Mouse (Mus musculus) kidney, adult 2 months (tissue): ENCODE results near the gene Fgfr3. TPM values are rescaled to one million over a fixed set of nuclear protein-coding genes. Genes with fewer than 3 reads are reported as not detected.

Source experiments
- DNase-seq: peaks from one replicate; pipeline ENCODE4 v3.0.0; 2021
- H3K27ac ChIP-seq: fragments of 200-500 bp; 2 replicates; pipeline ENCODE4 v1.5.1; 2012; ENCODE audit warnings: low read depth, low read length, control low read depth, inconsistent platforms; ENCODE audit not compliant: insufficient read depth
- H3K27me3 ChIP-seq: fragments of 200-500 bp; replicated peaks from 2 replicates; pipeline ENCODE4 v1.6.1; 2012; ENCODE audit warnings: mild to moderate bottlenecking, moderate library complexity, low read length, inconsistent platforms; ENCODE audit not compliant: control insufficient read depth, insufficient read depth
- H3K36me3 ChIP-seq: fragments of 200-500 bp; 2 replicates; pipeline ENCODE4 v1.6.1; 2012; ENCODE audit warnings: mild to moderate bottlenecking, moderate library complexity, low read length, inconsistent platforms; ENCODE audit not compliant: control insufficient read depth, insufficient read depth
- H3K4me1 ChIP-seq: fragments of 200-500 bp; 2 replicates; pipeline ENCODE4 v1.6.1; 2011; ENCODE audit warnings: low read length; ENCODE audit not compliant: control insufficient read depth, insufficient read depth
- H3K4me3 ChIP-seq: fragments of 200-500 bp; 2 replicates; pipeline ENCODE4 v1.5.1; 2011; ENCODE audit warnings: mild to moderate bottlenecking, low read depth, low read length, control low read depth; ENCODE audit not compliant: insufficient read depth
- CTCF ChIP-seq: fragments of 200-500 bp; conservative IDR thresholded peaks from 2 replicates; pipeline ENCODE4 v1.5.1; 2011; ENCODE audit warnings: low read depth, mild to moderate bottlenecking, control low read depth, low read length, moderate library complexity, mixed read lengths; ENCODE audit not compliant: insufficient read depth, insufficient read length
- POLR2A ChIP-seq: fragments of 200-500 bp; IDR thresholded peaks from one replicate; pipeline ENCODE4 v1.6.1; 2011; ENCODE audit warnings: low read depth, low read length, control low read depth
- WGBS: fragments of 180-500 bp; shearing (Covaris S2); methylation state at CpG from one replicate; pipeline ENCODE4 v1.1.7; 2018; 5-methylcytosine and 5-hydroxymethylcytosine counted together
- polyA plus RNA-seq: library from polyadenylated mRNA; depleted of rRNA; stranded (reverse); fragments of >200 nt; gene quantifications from 2 replicates; pipeline ENCODE4 v1.2.3, GENCODE M21; 2012

Gene Fgfr3
- polyA plus RNA-seq, 1 experiment: 63.7 TPM

GRCm38 (mm10) chr5:33709037-33709436 lies 12.4 kb upstream of the Fgfr3 start:
- H3K4me3 ChIP-seq: no peak overlapping the region
- DNase-seq: no peak
- WGBS: 86% methylated on average over 2 of the region's 2 CpGs
- TF ChIP-seq POLR2A (no peak), CTCF (no peak)
- no peaks in the 10 kb centered on the region for H3K36me3 ChIP-seq
- no peak overlapping the region for H3K27ac ChIP-seq
- peaks cover 13% of the 10 kb centered on the region; the same call in 1 of the 2 replicates for H3K4me1 ChIP-seq
- H3K27me3 ChIP-seq: no peaks in the 10 kb centered on the region

DNA sequence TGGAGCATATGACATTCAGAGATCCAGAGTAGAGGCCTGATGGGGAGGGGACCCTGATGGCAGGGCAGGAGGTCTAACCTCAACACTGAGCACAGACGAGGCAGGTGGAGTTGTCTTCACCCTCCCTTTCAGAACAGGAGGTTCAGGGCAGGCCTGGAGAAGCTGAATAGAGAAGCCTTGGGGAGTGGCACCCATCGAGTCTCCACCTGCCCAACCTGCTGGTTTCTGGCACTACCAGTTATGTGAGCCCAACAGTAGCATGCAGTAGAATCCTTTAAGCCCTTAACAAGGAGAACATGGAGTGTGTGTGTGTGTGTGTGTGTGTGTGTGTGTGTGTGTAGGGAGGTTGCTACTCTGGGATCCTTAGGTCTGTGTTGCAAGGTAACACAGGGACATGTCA lies 8.9 kb upstream of the Fgfr3 start:
- Histone ChIP-seq H3K27me3 (no peaks in the 10 kb centered on the region), H3K4me3 (no peak overlapping the region), H3K4me1 (no peaks in the 10 kb centered on the region), H3K36me3 (no peaks in the 10 kb centered on the region), H3K27ac (no peak overlapping the region)
- 82% methylated on average over 2 of the region's 2 CpGs for WGBS
- no peak for DNase-seq
- no peak for TF ChIP-seq CTCF
- no peak for TF ChIP-seq POLR2A

DNA sequence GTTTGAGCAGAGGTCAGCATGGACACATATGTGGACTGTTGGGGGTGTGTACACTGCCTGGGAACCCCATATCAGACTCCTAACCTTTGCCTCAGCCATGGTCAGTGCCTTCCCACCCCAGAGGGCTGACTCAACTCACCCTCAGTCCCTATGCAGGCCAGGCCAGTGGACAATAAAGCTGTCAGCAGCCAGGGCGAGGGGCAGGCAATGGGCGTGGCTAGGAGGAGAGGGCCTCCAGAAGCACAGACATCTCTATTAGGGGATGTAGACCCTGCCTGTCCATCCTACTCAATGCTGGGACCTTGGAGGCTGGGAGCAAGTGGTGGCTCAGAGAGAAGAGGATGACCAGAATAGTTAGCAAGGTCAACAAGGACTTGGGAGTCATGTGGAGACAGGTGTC lies 6.3 kb upstream of the Fgfr3 start:
- 59% methylated on average over 2 of the region's 2 CpGs for WGBS
- DNase-seq: no peak
- no peaks in the 10 kb centered on the region for H3K36me3 ChIP-seq
- H3K4me1 ChIP-seq: no peaks in the 10 kb centered on the region
- no peak overlapping the region for H3K27ac ChIP-seq
- H3K27me3 ChIP-seq: no peaks in the 10 kb centered on the region
- TF ChIP-seq POLR2A (no peak), CTCF (no peak)
- no peak overlapping the region for H3K4me3 ChIP-seq

GRCm38 (mm10) chr5:33716467-33716866 lies 5.0 kb upstream of the Fgfr3 start:
- no peaks in the 10 kb centered on the region for H3K27me3 ChIP-seq
- DNase-seq: no peak

DNA sequence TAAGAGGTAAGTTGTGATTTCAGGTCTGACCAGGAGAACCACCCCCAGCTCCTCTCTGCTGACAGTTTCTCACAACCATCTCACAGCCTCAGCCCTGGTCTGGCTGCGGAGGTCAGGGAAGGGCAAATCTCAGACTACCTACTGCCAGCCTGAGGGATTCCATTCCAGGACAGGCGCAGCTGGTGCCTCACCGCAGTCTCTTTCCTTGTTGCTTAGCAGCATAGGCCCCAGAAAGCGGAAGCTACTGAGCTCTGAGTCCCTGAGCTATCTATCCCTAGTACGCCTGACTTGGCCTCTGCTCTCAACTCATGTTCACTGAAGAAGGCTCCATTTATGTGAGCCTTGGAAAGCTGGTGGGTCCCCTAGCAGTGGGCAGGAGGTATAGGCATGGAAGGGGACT lies 3.0 kb upstream of the Fgfr3 start:
- Histone ChIP-seq H3K36me3 (no peaks in the 10 kb centered on the region), H3K4me3 (no peak overlapping the region), H3K4me1 (peaks cover 3% of the 10 kb centered on the region; the same call in 1 of the 2 replicates), H3K27ac (no peak overlapping the region), H3K27me3 (no peaks in the 10 kb centered on the region)
- no peak for DNase-seq
- 96% methylated on average over 5 of the region's 5 CpGs for WGBS
- TF ChIP-seq POLR2A: no peak
- no peak for TF ChIP-seq CTCF

More at GRCm38 (mm10) chr5:33716467-33716866, 5.0 kb upstream of the Fgfr3 start:
- H3K36me3 ChIP-seq: no peaks in the 10 kb centered on the region
- no peak overlapping the region for H3K27ac ChIP-seq
- 89% methylated on average over 6 of the region's 6 CpGs for WGBS
- H3K4me3 ChIP-seq: no peak overlapping the region
- H3K4me1 ChIP-seq: peaks cover 3% of the 10 kb centered on the region; the same call in 1 of the 2 replicates
- no peak for TF ChIP-seq POLR2A

DNA sequence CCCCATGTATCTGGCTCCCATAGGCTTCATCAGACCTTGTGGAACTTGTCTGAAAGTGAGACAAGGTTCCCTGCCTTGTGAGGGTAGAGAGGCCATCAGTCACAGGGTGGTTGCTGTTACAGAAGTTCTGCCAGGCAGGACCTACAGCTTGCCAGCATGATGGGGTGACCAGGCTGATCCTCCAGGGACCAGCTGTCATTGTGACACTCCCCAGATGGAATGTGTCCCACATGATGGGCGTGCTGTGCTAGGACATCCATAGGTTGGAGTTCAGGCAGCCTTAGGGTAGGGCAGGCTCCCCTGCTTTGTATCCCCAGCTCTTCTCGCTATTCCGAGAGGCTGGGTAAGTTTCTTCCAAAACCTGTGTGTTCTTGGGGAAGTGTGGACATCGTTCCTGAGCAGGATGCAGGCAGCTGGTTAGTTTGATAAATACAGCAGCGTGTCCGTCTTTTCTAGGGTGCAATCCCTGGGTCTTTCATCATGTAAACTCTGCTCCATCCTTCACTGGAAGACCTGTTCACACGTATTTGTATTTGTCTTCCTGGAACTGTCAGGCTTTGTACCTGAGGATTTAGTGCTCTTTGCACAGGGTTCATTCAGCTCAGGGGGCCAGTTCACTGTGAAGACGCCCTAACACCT lies 503 bp upstream of the Fgfr3 start:
- 26% methylated on average over 8 of the region's 8 CpGs for WGBS
- Histone ChIP-seq H3K27me3 (no peaks in the 10 kb centered on the region), H3K27ac (no peak overlapping the region), H3K4me1 (peaks cover 8% of the 10 kb centered on the region), H3K4me3 (peak overlapping the region; percentile 88), H3K36me3 (no peaks in the 10 kb centered on the region)
- TF ChIP-seq POLR2A (no peak), CTCF (no peak)
- no peak for DNase-seq

DNA sequence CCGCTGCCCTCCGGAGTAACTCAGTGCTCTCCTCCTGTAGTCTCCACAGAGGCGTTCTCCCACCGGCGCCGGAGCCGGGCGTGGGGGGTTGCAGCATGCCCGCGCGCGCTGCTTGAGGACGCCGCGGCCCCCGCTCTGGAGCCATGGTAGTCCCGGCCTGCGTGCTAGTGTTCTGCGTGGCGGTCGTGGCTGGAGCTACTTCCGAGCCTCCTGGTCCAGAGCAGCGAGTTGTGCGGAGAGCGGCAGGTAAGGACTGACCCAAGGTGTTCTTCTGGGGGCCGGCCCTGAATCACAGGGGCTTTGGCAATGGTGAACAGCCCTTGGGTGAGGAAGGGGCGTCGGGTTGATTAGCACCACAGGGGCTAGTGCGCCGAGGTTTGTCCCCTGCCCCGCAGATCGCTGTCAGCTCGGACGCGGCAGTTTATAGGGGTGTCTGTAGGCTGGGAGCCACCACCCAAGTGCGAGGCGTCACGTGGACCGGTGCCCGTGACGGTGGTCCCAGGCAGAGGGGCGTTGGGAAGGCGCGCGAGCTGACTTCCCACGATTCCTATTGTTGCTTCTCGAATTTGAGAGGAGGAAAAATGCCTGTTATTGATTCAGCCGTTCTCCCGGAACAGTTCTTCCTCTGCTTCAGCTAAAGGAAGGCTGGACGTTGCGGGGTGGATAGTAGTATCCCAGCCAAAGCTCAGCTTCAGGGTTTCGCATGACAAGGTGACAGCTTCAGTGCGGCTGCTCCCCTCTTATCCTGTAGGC lies 968 bp downstream of the Fgfr3 start:
- whole genome bisulfite sequencing: 1% methylated on average over 53 of the region's 53 CpGs
- no peaks in the 10 kb centered on the region for H3K36me3 ChIP-seq
- no peaks in the 10 kb centered on the region for H3K27me3 ChIP-seq
- peak overlapping the region; percentile 96 for H3K27ac ChIP-seq
- H3K4me1 ChIP-seq: peaks cover 21% of the 10 kb centered on the region
- peak overlapping the region; percentile 88 for H3K4me3 ChIP-seq
- no peak for DNase-seq
- no peak for TF ChIP-seq POLR2A
- no peak for TF ChIP-seq CTCF
